Mouse (Mus musculus): ENCODE data around the gene Lim2. TPM values are rescaled to one million over a fixed set of nuclear protein-coding genes. Genes with fewer than 3 reads are reported as not detected.

The Lim2 gene
- polyA plus RNA-seq, 1 experiment from 2014 or later: 0.24 TPM

Small RNAs within 50 kb of the gene (microRNA-seq; reads per million reads assigned to microRNA genes)
- gene Mir7051 (ENCODE audit: borderline number of aligned reads): 1.9 reads per million

Other genes starting within 250 kb of the Lim2 start
- 17.9 and 20.4 TPM in 2 replicates for gene Zfp715, start 114.4 kb upstream of the Lim2 start, polyA plus RNA-seq (2014; fragmentation: Nextera tagmentation; extraction: Ambion mirVana)
- 0.10 TPM in 1 of 2 replicates, not detected in the other for gene Siglecf, start 76.3 kb upstream of the Lim2 start, polyA plus RNA-seq (2014; fragmentation: Nextera tagmentation; extraction: Ambion mirVana)
- 0.07 and 0.08 TPM in 2 replicates for gene Siglecg, start 19.5 kb upstream of the Lim2 start, polyA plus RNA-seq (2014; fragmentation: Nextera tagmentation; extraction: Ambion mirVana)
- gene Nkg7, start 9.4 kb downstream of the Lim2 start, polyA plus RNA-seq (2014; fragmentation: Nextera tagmentation; extraction: Ambion mirVana): 0.43 and 0.45 TPM in 2 replicates
- gene Cldnd2, start 13.1 kb downstream of the Lim2 start, polyA plus RNA-seq (2014; fragmentation: Nextera tagmentation; extraction: Ambion mirVana): not detected in 2 replicates
- 240 and 251 TPM in 2 replicates for gene Etfb, start 16.4 kb downstream of the Lim2 start, polyA plus RNA-seq (2014; fragmentation: Nextera tagmentation; extraction: Ambion mirVana)
- gene Gm45233, start 16.5 kb downstream of the Lim2 start, polyA plus RNA-seq (2014; fragmentation: Nextera tagmentation; extraction: Ambion mirVana): not detected in 2 replicates
- gene Vsig10l, start 35.5 kb downstream of the Lim2 start, polyA plus RNA-seq (2014; fragmentation: Nextera tagmentation; extraction: Ambion mirVana): 1.7 and 2.0 TPM in 2 replicates
- 1.1 and 1.5 TPM in 2 replicates for gene Iglon5, start 62.4 kb downstream of the Lim2 start, polyA plus RNA-seq (2014; fragmentation: Nextera tagmentation; extraction: Ambion mirVana)
- gene 4931406B18Rik, start 78.3 kb downstream of the Lim2 start, polyA plus RNA-seq (2014; fragmentation: Nextera tagmentation; extraction: Ambion mirVana): not detected in 2 replicates
- 1.3 and 1.5 TPM in 2 replicates for gene Cd33, start 116.8 kb downstream of the Lim2 start, polyA plus RNA-seq (2014; fragmentation: Nextera tagmentation; extraction: Ambion mirVana)
- gene Zfp658, start 134.6 kb downstream of the Lim2 start, polyA plus RNA-seq (2014; fragmentation: Nextera tagmentation; extraction: Ambion mirVana): 5.4 and 7.1 TPM in 2 replicates
- gene Zfp719, start 151.9 kb downstream of the Lim2 start, polyA plus RNA-seq (2014; fragmentation: Nextera tagmentation; extraction: Ambion mirVana): 19.3 and 19.6 TPM in 2 replicates
- 0.14 and 0.67 TPM in 2 replicates for gene Zfp819, start 179.5 kb downstream of the Lim2 start, polyA plus RNA-seq (2014; fragmentation: Nextera tagmentation; extraction: Ambion mirVana)
- gene Ceacam18, start 207.0 kb downstream of the Lim2 start, polyA plus RNA-seq (2014; fragmentation: Nextera tagmentation; extraction: Ambion mirVana): not detected in 2 replicates
- 0.32 TPM in 1 of 2 replicates, not detected in the other for gene Siglece, start 232.5 kb downstream of the Lim2 start, polyA plus RNA-seq (2014; fragmentation: Nextera tagmentation; extraction: Ambion mirVana)
- gene Ctu1, start 244.3 kb downstream of the Lim2 start, polyA plus RNA-seq (2014; fragmentation: Nextera tagmentation; extraction: Ambion mirVana): 8.1 and 9.1 TPM in 2 replicates